Mouse (Mus musculus) cerebellum, adult 9-10 months (tissue): Measurements from ENCODE around the gene Gm14444.
"Not testable (repeated sequence)": the region's sequence is repeated elsewhere in the genome, so short reads cannot be mapped to it uniquely, and the experiment has no call there.

Experiments
- DNase-seq: peaks from one replicate; pipeline ENCODE4 v3.0.0; 2022

Gene Gm14444

DNA sequence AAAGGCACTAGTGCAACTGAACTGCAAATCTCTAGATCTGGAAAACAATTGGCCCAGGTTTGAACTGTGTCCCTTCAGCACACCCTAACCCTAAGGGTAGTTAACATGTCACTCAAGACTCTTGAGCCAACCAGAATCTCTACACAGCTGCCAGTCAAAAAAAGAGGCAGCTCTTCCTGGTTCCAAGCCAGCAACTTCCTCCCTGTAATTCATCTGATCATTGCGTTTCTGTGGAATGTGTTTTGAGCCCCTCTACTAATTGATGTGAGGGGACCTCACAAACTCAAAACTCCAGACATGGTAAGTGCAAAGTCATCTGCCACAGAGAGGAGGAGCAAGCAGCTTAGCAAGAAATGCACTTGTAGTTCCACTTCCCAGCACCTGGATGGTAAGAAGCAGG is at the start of gene Gm14444:
Gm14444 (plus strand) TSS at position 220 of the 400 bp plus-strand sequence.
- DNase-seq: not testable (repeated sequence)

DNA sequence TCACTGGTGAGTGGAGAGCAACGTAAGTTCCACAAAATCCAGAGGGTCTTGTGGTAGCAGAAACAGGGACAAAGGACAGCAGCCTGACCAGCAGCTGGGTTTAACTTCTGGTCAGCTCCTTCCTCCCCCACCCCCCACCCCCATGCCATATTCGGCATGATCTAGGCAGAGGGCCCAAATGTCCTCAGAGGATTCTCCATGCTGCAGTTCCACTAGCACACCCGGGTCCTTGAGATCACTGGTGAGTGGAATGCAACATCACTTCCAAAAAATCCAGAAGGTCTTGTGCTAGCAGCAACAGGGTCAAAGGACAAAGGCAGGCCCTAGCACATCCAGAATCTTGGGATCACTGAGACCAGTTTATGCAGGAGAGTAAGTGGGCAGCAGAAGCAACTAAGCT is 44.6 kb upstream of the Gm14444 start:
- not testable (repeated sequence) for DNase-seq

DNA sequence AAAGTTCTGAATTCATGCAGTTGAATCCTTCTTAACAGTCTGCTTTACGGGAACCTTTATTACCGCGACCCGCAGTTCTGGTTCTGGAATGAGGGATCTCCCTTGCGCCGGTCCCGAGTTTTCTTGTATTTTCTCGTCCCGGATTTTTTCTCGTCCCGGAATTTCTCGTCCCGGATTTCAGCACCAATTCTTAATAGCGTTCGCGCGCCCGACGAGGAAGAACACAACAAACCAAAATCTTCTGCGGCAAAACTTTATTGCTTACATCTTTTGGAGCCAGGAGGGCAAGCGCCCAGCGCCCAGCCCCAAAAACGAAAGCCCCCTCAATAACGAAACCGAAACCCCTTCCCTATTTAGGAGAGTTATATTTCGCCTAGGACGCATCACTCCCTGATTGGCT is 34.2 kb downstream of the Gm14444 start:
- not testable (repeated sequence) for DNase-seq

DNA sequence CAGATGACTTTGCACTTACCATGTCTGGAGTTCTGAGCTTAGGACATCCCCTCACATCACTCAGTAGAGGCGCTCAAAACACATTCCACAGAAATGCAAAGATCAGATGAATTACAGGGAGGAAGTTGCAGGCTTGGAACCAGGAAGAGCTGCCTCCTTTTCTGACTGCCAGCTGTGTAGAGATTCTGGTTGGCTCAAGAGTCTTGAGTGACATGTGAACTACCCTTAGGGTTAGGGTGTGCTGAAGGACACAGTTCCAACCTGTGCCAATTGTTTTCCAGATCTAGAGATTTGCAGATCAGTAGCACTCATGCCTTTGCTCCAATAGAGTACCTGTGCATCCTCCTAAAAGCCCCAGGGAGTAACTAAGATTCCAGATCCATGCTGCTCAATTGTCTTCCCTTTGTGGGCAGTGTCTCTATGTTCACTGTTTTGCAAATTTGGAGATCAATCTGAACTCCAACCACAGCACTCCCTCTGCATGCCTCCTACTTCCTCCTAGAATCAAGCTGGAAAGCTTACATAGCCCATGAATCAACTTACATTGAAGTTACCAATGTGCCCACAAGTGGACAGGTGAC is 57.7 kb downstream of the Gm14444 start, which contains the start of gene Gm14393:
Gm14393 (minus strand) TSS at position 101 of the 581 bp plus-strand sequence.
- DNase-seq: not testable (repeated sequence)
